Mouse (Mus musculus) CH12.LX (cell line): ENCODE data around the gene Arnt.

Experiments used
- BHLHE40 ChIP-seq: IDR thresholded peaks from 2 replicates; pipeline ENCODE4 v1.6.1; 2011; ENCODE audit warnings: mild to moderate bottlenecking, low read depth, low read length, improper control_type of control experiment
- CHD2 ChIP-seq: IDR thresholded peaks from 2 replicates; pipeline ENCODE4 v1.6.1; 2011; ENCODE audit warnings: low read length, improper control_type of control experiment
- CTCF ChIP-seq, 2 experiments: IDR thresholded peaks in 1 of 2; conservative IDR thresholded peaks in 1 of 2; 2 replicates each; pipeline ENCODE4 v1.5.1; 2011 to 2012; ENCODE audit warnings: low read depth in 2 of 2, low read length in 2 of 2, improper control_type of control experiment in 1 of 2, inconsistent platforms in 1 of 2, mild to moderate bottlenecking in 1 of 2, moderate library complexity in 1 of 2
- E2F4 ChIP-seq: IDR thresholded peaks from 2 replicates; pipeline ENCODE4 v1.6.1; 2011; ENCODE audit warnings: low read depth, low read length, improper control_type of control experiment; ENCODE audit not compliant: insufficient replicate concordance
- ELF1 ChIP-seq: IDR thresholded peaks from 2 replicates; pipeline ENCODE4 v1.6.1; 2014; ENCODE audit warnings: low read depth, mild to moderate bottlenecking, inconsistent platforms, low read length, improper control_type of control experiment
- ETS1 ChIP-seq: conservative IDR thresholded peaks from 2 replicates; pipeline ENCODE4 v1.6.1; 2012; ENCODE audit warnings: low read depth, mild to moderate bottlenecking, inconsistent platforms, low read length, improper control_type of control experiment, moderate library complexity
- POLR2A ChIP-seq: IDR thresholded peaks from 2 replicates; pipeline ENCODE4 v1.6.1; 2011; ENCODE audit warnings: low read depth, mild to moderate bottlenecking, improper control_type of control experiment, low read length
- TBP ChIP-seq: conservative IDR thresholded peaks from 2 replicates; pipeline ENCODE4 v1.6.1; 2011; ENCODE audit warnings: low read depth, low read length, improper control_type of control experiment
- ZC3H11A ChIP-seq: IDR thresholded peaks from 2 replicates; pipeline ENCODE4 v1.6.1; 2012; ENCODE audit warnings: low read depth, mild to moderate bottlenecking, inconsistent platforms, low read length, improper control_type of control experiment
- ZMIZ1 ChIP-seq: IDR thresholded peaks from 2 replicates; pipeline ENCODE4 v1.6.1; 2012; ENCODE audit warnings: low read depth, mild to moderate bottlenecking, inconsistent platforms, low read length, improper control_type of control experiment

DNA sequence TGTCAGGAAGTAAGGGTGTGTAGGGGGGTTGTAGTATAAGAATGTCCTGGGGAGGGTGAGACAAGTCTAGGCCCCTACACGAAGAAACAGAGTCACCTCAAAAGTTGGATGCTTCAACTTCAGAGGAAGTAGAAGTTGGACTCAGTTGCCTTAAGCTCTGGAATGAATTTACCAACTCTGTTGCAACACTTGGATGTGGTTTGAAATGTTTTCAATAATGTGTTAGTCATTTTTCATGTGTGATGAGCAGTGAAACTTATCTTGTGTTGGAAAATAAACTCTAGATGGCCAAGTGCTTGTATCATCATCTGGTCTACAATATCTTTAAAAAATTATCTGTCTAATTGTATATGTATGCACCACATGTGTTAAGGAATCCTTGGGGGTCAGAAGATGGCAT lies 26.5 kb upstream of the Arnt start:
- TF ChIP-seq ELF1: no peak
- TF ChIP-seq CTCF (conservative IDR thresholded peaks at IDR 0.05 in 1 of 2, IDR thresholded peaks at IDR 0.05 in 1 of 2; ENCODE audit: low read depth in 2 of 2, low read length in 2 of 2): no peak
- no peak for TF ChIP-seq POLR2A
- TF ChIP-seq ZMIZ1: no peak
- TF ChIP-seq E2F4: no peak
- no peak for TF ChIP-seq CHD2
- no peak for TF ChIP-seq TBP
- TF ChIP-seq BHLHE40: no peak
- TF ChIP-seq ZC3H11A: no peak
- no peak for TF ChIP-seq ETS1
